Mouse (Mus musculus) testis, adult 2 months (tissue): ENCODE measurements around the gene Cited4.

Experiments used
- CTCF ChIP-seq: fragments of 200-500 bp; IDR thresholded peaks from 2 replicates; pipeline ENCODE4 v1.5.1; 2012; ENCODE audit warnings: low read depth, mild to moderate bottlenecking, inconsistent platforms, low read length, moderate library complexity; ENCODE audit not compliant: control insufficient read depth, insufficient read depth, insufficient replicate concordance
- POLR2A ChIP-seq: fragments of 200-500 bp; IDR thresholded peaks from 2 replicates; pipeline ENCODE4 v1.6.1; 2012; ENCODE audit warnings: low read depth, mild to moderate bottlenecking, inconsistent platforms, low read length, moderate library complexity; ENCODE audit not compliant: control insufficient read depth

- TF ChIP-seq CTCF (no peak), POLR2A (no peak)
These were observed 34.8 kb downstream of the Cited4 start for GRCm38 (mm10) chr4:120701180-120701579.
